Comparison of ENCODE assay signal across 8 mouse cellular contexts in genomic region chr17:5440159-5440971, GRCm38 (mm10). TPM values are rescaled to one million over a fixed set of nuclear protein-coding genes. Genes with fewer than 3 reads are reported as not detected.
DNase-seq lines count a peak whose midpoint lies in the region; ATAC-seq and TF ChIP-seq lines count a peak whose summit lies in the region.

Gene Tmem242, minus strand, starts transcription at chr17:5440259.

- peaks cover 11% of the 10 kb centered on the region for H3K4me1 ChIP-seq in bone marrow macrophage, adult 2 months (ENCODE audit: control insufficient read depth, insufficient read depth, low read length)
- no peaks in the 10 kb centered on the region; the same call in 1 of the 2 replicates for H3K4me1 ChIP-seq in embryonic fibroblast, embryonic 13.5 days (ENCODE audit: control insufficient read depth, insufficient read depth, low read length)
- H3K4me1 ChIP-seq in kidney, embryonic 14.5 days (ENCODE audit: control insufficient read depth, insufficient read depth, low read length): peaks cover 11% of the 10 kb centered on the region; the same call in 1 of the 2 replicates
- H3K4me1 ChIP-seq in limb, embryonic 15.5 days: peaks cover 10% of the 10 kb centered on the region

- peak; percentile 95 for TF ChIP-seq CTCF in bone marrow macrophage, adult 2 months (IDR thresholded peaks at IDR 0.05; ENCODE audit: low read depth, low read length)
- TF ChIP-seq CTCF in embryonic fibroblast, embryonic 13.5 days (IDR thresholded peaks at IDR 0.05; ENCODE audit: borderline replicate concordance, insufficient read depth, low read length): peak; percentile 49; the same call in 1 of the 2 replicates

- peaks cover 12% of the 10 kb centered on the region for H3K36me3 ChIP-seq in kidney, embryonic 14.5 days (ENCODE audit: control insufficient read depth, insufficient read depth, low read length)
- no peaks in the 10 kb centered on the region for H3K36me3 ChIP-seq in limb, embryonic 15.5 days

- no peaks in the 10 kb centered on the region for H3K27me3 ChIP-seq in kidney, embryonic 14.5 days (ENCODE audit: control insufficient read depth, insufficient read depth, low read length)
- no peaks in the 10 kb centered on the region for H3K27me3 ChIP-seq in limb, embryonic 15.5 days

- no peaks in the 10 kb centered on the region for H3K9me3 ChIP-seq in kidney, embryonic 14.5 days (ENCODE audit: control insufficient read depth, low read length)
- H3K9me3 ChIP-seq in limb, embryonic 15.5 days: no peaks in the 10 kb centered on the region

- TF ChIP-seq POLR2A in bone marrow macrophage, adult 2 months (IDR thresholded peaks at IDR 0.05; ENCODE audit: borderline replicate concordance, low read depth, low read length): no peak
- peak; percentile 68 for TF ChIP-seq POLR2A in embryonic fibroblast, embryonic 13.5 days (IDR thresholded peaks at IDR 0.05; ENCODE audit: low read depth, low read length)

- H3K4me3 ChIP-seq in bone marrow macrophage, adult 2 months (ENCODE audit: insufficient read depth, low read length): peak within 1 kb of the TSS; percentile 83
- peak within 1 kb of the TSS; percentile 65 for H3K4me3 ChIP-seq in embryonic fibroblast, embryonic 13.5 days (ENCODE audit: insufficient read depth, low read length)
- peak within 1 kb of the TSS; percentile 81 for H3K4me3 ChIP-seq in kidney, embryonic 14.5 days (ENCODE audit: low read length)
- H3K4me3 ChIP-seq in limb, embryonic 15.5 days: peak within 1 kb of the TSS; percentile 69

- peak within 1 kb of the TSS; percentile 91 for H3K27ac ChIP-seq in bone marrow macrophage, adult 2 months (ENCODE audit: insufficient read depth, low read depth, low read length)
- 0 out of 2 replicates have a peak within 1 kb of the TSS, but pooled peaks have one; percentile 15 for H3K27ac ChIP-seq in embryonic fibroblast, embryonic 13.5 days (ENCODE audit: insufficient read depth, low read length)
- peak within 1 kb of the TSS; percentile 76; the same call in 1 of the 2 replicates for H3K27ac ChIP-seq in kidney, embryonic 14.5 days (ENCODE audit: low read depth, low read length)
- peak within 1 kb of the TSS; percentile 86 for H3K27ac ChIP-seq in limb, embryonic 15.5 days

- DNase-seq in A20 (ENCODE audit: low read depth, low spot score): peak; percentile 92
- DNase-seq in heart, adult 9 months (ENCODE audit: low spot score in 2 of 2): peak; percentile 87 to 92
- DNase-seq in monocyte, adult 2 months (ENCODE audit: low read depth in 1 of 2, low spot score in 2 of 2): peak; percentile 64 to 84
- peak; percentile 73 to 83 for DNase-seq in spleen, postnatal 36 days (ENCODE audit: low spot score in 2 of 2)

- 1% methylated on average over 27 of the region's 27 CpGs for WGBS in kidney, embryonic 14.5 days
- WGBS in limb, embryonic 15.5 days: under 1% methylated on average over 27 of the region's 27 CpGs

- H3K9ac ChIP-seq in kidney, embryonic 14.5 days (ENCODE audit: low read depth, low read length): peak within 1 kb of the TSS; percentile 82
- H3K9ac ChIP-seq in limb, embryonic 15.5 days: peak within 1 kb of the TSS; percentile 82

- peak; percentile 86 for ATAC-seq in kidney, embryonic 14.5 days (ENCODE audit: low FRiP score, low TSS enrichment)
- peak; percentile 84 for ATAC-seq in limb, embryonic 15.5 days (ENCODE audit: insufficient number of reproducible peaks, low FRiP score, low TSS enrichment, low read depth)

- peak within 1 kb of the TSS; percentile 82 for H3K4me2 ChIP-seq in kidney, embryonic 14.5 days (replicated peaks; ENCODE audit: low read depth, low read length)
- peak within 1 kb of the TSS; percentile 58 for H3K4me2 ChIP-seq in limb, embryonic 15.5 days

RNA-seq across cellular contexts. Expression of gene Tmem242, which starts in this region (rescaled TPM):
- 72.7 and 74.3 TPM in 2 replicates for polyA plus RNA-seq in bone marrow macrophage, adult 2 months (2012; ENCODE audit: insufficient read depth, insufficient read length, missing spikeins)
- polyA plus RNA-seq in embryonic fibroblast, embryonic 13.5 days (2011; ENCODE audit: insufficient read length, low read depth, missing spikeins): 71.1 and 72.9 TPM in 2 replicates
- polyA plus RNA-seq in kidney, embryonic 14.5 days (2014; fragmentation: Nextera tagmentation; extraction: Ambion mirVana): 142 and 174 TPM in 2 replicates
- polyA plus RNA-seq in limb, embryonic 15.5 days (2015; fragmentation: Nextera tagmentation; extraction: Ambion mirVana): 94.6 and 116 TPM in 2 replicates

Comparison
In these comparisons a context has a peak if more than half of its experiments do, and no peak if none do; other contexts are left out.
1. Peak in every context shown above with its lines: DNase-seq, ATAC-seq, H3K4me3 ChIP-seq and H3K27ac ChIP-seq.
2. H3K27ac ChIP-seq: peak in every context shown above with its lines; median percentile 91 in bone marrow macrophage, adult 2 months; 86 in limb, embryonic 15.5 days; 76 in kidney, embryonic 14.5 days; 15 in embryonic fibroblast, embryonic 13.5 days.